Mouse (Mus musculus): ENCODE results near the gene Krt82. TPM values are rescaled to one million over a fixed set of nuclear protein-coding genes. Genes with fewer than 3 reads are reported as not detected.

Krt82 gene
- polyA plus RNA-seq, 2 experiments: not detected

DNA sequence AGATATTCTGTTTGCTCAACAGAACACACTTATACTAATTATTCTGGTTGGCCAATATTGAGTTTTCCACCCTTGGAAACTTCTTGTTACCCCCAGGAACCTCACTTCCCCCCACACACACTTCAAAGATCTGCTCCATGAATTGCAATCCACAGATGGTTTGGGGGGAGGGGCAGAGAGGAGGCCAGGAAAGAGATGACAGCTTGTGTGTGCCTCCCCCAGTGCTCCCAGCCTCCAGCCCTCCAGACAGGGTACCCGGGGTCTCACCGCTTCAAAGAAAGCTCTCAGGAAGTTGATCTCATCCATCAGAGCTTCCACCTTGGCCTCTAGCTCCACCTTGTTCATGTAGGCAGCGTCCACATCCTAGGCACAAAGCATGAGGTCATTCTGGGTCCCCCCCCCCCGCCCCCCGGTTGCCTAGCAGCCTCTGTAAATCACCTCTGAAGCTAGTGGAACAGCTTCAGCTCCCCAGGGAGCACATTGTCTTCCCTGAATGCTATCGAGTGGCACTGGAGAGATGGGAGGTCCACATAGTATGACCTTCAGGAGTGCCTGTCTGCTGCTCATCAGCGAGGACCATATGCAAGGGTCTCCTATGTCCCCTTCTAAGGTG is 7.7 kb upstream of the Krt82 start:
- DNase-seq (ENCODE audit: low read depth in 3 of 3, low spot score in 3 of 3) (no peak), ATAC-seq (ENCODE audit: insufficient read depth) (no peak)

DNA sequence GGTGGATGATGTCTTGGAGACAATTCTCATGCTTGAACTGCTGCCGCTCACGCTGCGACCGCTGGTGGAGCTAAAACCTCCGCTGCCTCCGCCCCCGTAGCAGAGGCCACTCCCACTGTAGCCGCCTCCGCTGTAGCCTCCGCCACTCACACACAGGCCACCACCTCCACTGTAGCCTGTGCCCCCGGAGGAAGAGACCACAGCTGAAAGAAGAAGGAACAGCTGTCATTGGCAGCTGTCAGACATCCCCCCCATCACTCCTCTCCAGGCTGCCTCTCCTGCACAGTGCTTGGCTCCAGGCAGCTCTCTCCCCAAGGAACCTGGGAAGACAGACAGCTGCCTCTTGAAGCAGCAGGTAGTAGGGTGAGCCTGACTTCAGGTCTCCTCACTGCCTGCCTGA is 2.7 kb upstream of the Krt82 start:
- ATAC-seq (ENCODE audit: insufficient read depth) (no peak), DNase-seq (ENCODE audit: low read depth in 3 of 3, low spot score in 3 of 3) (no peak)
- no peaks in the 10 kb centered on the region for H3K9me3 ChIP-seq (ENCODE audit: control insufficient read depth, low read length)
- H3K36me3 ChIP-seq (replicated peaks; ENCODE audit: control insufficient read depth, insufficient read depth, low read depth): no peaks in the 10 kb centered on the region
- H3K9ac ChIP-seq (replicated peaks): no peak overlapping the region
- H3K27me3 ChIP-seq (ENCODE audit: control insufficient read depth, insufficient read depth, low read length): no peaks in the 10 kb centered on the region
- H3K27ac ChIP-seq: no peak overlapping the region
- no peaks in the 10 kb centered on the region for H3K4me1 ChIP-seq (replicated peaks; ENCODE audit: control insufficient read depth in 2 of 2, insufficient read depth in 2 of 2, low read length in 1 of 2)
- no peak overlapping the region for H3K4me3 ChIP-seq (ENCODE audit: insufficient read depth in 1 of 2, low read depth in 2 of 2, low read length in 2 of 2)
- under 1% methylated on average over 11 of the region's 11 CpGs for WGBS (ENCODE audit: insufficient replicate concordance)
- H3K4me2 ChIP-seq (ENCODE audit: low read depth): no peak overlapping the region
- TF ChIP-seq CTCF (IDR thresholded peaks at IDR 0.05; ENCODE audit: low read depth) (no peak), EP300 (IDR thresholded peaks at IDR 0.05; ENCODE audit: low read depth) (no peak)

More for the DNA sequence above, 7.7 kb upstream of the Krt82 start:
- no peak overlapping the region for H3K27ac ChIP-seq
- no peaks in the 10 kb centered on the region for H3K4me1 ChIP-seq (replicated peaks; ENCODE audit: control insufficient read depth in 2 of 2, insufficient read depth in 2 of 2, low read length in 1 of 2)
- TF ChIP-seq CTCF (IDR thresholded peaks at IDR 0.05; ENCODE audit: low read depth): no peak
- no peak for TF ChIP-seq EP300 (IDR thresholded peaks at IDR 0.05; ENCODE audit: low read depth)
- no peak overlapping the region for H3K9ac ChIP-seq (replicated peaks)
- 13% methylated on average over 7 of the region's 7 CpGs for WGBS (ENCODE audit: insufficient replicate concordance)
- H3K4me2 ChIP-seq (ENCODE audit: low read depth): no peak overlapping the region
- no peaks in the 10 kb centered on the region for H3K27me3 ChIP-seq (ENCODE audit: control insufficient read depth, insufficient read depth, low read length)
- H3K4me3 ChIP-seq (ENCODE audit: insufficient read depth in 1 of 2, low read depth in 2 of 2, low read length in 2 of 2): no peak overlapping the region
- H3K36me3 ChIP-seq (replicated peaks; ENCODE audit: control insufficient read depth, insufficient read depth, low read depth): no peaks in the 10 kb centered on the region
- H3K9me3 ChIP-seq (ENCODE audit: control insufficient read depth, low read length): no peaks in the 10 kb centered on the region

DNA sequence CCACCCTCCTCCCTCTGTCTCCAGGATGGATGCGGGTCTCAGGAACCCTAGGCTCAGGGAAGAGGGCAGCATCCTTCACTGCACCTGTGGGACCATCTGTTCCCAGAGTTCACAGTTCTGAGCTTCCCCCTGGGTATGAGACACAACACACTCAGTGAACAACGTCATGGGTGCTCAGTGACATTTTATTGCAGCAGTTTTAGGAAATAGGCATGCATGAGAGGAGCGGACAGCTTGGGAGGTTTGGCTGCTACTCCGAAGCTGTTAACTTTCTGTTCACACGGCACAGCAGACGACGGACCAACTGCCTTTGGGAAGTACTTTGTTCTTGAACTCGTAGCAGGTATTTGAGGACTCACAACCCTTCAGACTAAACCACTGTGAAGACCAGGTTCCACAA is 1.7 kb upstream of the Krt82 start:
- Histone ChIP-seq H3K36me3 (replicated peaks; ENCODE audit: control insufficient read depth, insufficient read depth, low read depth) (no peaks in the 10 kb centered on the region), H3K4me2 (ENCODE audit: low read depth) (no peak overlapping the region), H3K27ac (no peak overlapping the region), H3K4me1 (replicated peaks; ENCODE audit: control insufficient read depth in 2 of 2, insufficient read depth in 2 of 2, low read length in 1 of 2) (no peaks in the 10 kb centered on the region), H3K9me3 (ENCODE audit: control insufficient read depth, low read length) (no peaks in the 10 kb centered on the region), H3K9ac (replicated peaks) (no peak overlapping the region), H3K27me3 (ENCODE audit: control insufficient read depth, insufficient read depth, low read length) (no peaks in the 10 kb centered on the region), H3K4me3 (ENCODE audit: insufficient read depth in 1 of 2, low read depth in 2 of 2, low read length in 2 of 2) (no peak overlapping the region)
- WGBS (ENCODE audit: insufficient replicate concordance): 65% methylated on average over 8 of the region's 8 CpGs
- DNase-seq (ENCODE audit: low read depth in 3 of 3, low spot score in 3 of 3) (no peak), ATAC-seq (ENCODE audit: insufficient read depth) (no peak)
- no peak for TF ChIP-seq EP300 (IDR thresholded peaks at IDR 0.05; ENCODE audit: low read depth)

DNA sequence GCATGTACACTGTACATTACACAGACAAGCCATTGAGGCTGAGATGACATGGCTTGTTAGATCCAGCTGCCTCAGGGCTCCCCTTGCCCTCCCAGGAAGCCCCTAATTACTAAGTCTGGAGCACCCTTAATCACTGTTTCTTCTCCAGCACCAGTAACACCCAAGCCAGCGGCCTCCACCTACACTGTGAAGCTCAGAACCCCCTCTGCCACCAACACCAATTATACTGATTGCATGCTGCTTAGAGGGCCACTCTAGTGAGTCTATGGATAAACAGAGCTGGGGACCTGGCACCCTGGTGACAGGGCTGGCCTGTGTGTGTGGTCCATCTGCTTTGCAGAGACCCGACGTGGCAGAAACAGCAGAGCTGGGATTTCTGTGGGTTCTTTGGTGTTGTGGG is 6.0 kb downstream of the Krt82 start:
- no peaks in the 10 kb centered on the region for H3K9me3 ChIP-seq (ENCODE audit: control insufficient read depth, low read length)
- H3K4me2 ChIP-seq (ENCODE audit: low read depth): no peak overlapping the region
- ATAC-seq (ENCODE audit: insufficient read depth) (no peak), DNase-seq (ENCODE audit: low read depth in 3 of 3, low spot score in 3 of 3) (no peak)
- no peaks in the 10 kb centered on the region for H3K27me3 ChIP-seq (ENCODE audit: control insufficient read depth, insufficient read depth, low read length)
- no peak overlapping the region for H3K9ac ChIP-seq (replicated peaks)
- no peak overlapping the region for H3K4me3 ChIP-seq (ENCODE audit: insufficient read depth in 1 of 2, low read depth in 2 of 2, low read length in 2 of 2)
- H3K36me3 ChIP-seq (replicated peaks; ENCODE audit: control insufficient read depth, insufficient read depth, low read depth): no peaks in the 10 kb centered on the region
- WGBS (ENCODE audit: insufficient replicate concordance): 65% methylated on average over 3 of the region's 3 CpGs
- H3K27ac ChIP-seq: no peak overlapping the region
- H3K4me1 ChIP-seq (replicated peaks; ENCODE audit: control insufficient read depth in 2 of 2, insufficient read depth in 2 of 2, low read length in 1 of 2): no peaks in the 10 kb centered on the region
- TF ChIP-seq CTCF (IDR thresholded peaks at IDR 0.05; ENCODE audit: low read depth) (no peak), EP300 (IDR thresholded peaks at IDR 0.05; ENCODE audit: low read depth) (no peak)

DNA sequence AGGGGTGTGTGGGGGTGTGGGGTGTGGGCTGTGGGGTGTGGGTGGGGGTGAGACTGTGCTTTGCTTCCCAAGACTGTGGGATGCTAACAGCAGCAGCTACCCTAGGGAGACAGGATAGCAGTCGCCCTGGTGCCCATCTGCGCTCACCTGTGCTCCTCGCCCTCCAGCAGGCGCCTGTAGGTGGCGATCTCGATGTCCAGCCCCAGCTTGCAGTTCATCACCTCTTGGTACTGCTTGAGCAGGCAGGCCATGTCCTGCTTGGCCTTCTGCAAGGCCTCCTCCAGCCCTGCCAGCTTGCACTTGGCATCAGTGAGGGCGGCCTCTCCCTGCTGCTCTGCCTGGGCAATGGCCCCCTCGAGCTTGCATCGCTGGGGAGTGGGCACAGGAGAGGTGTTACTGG is 7.9 kb downstream of the Krt82 start:
- WGBS (ENCODE audit: insufficient replicate concordance): 43% methylated on average over 9 of the region's 9 CpGs
- ATAC-seq (ENCODE audit: insufficient read depth) (no peak), DNase-seq (ENCODE audit: low read depth in 3 of 3, low spot score in 3 of 3) (no peak)

More for the DNA sequence above, 7.9 kb downstream of the Krt82 start:
- no peak overlapping the region for H3K4me2 ChIP-seq (ENCODE audit: low read depth)
- no peaks in the 10 kb centered on the region for H3K27me3 ChIP-seq (ENCODE audit: control insufficient read depth, insufficient read depth, low read length)
- no peaks in the 10 kb centered on the region for H3K4me1 ChIP-seq (replicated peaks; ENCODE audit: control insufficient read depth in 2 of 2, insufficient read depth in 2 of 2, low read length in 1 of 2)
- no peak overlapping the region for H3K27ac ChIP-seq
- H3K9me3 ChIP-seq (ENCODE audit: control insufficient read depth, low read length): no peaks in the 10 kb centered on the region
- TF ChIP-seq CTCF (IDR thresholded peaks at IDR 0.05; ENCODE audit: low read depth): peak; percentile 26; the same call in 1 of the 2 replicates
- no peak for TF ChIP-seq EP300 (IDR thresholded peaks at IDR 0.05; ENCODE audit: low read depth)
- H3K9ac ChIP-seq (replicated peaks): no peak overlapping the region
- H3K4me3 ChIP-seq (ENCODE audit: insufficient read depth in 1 of 2, low read depth in 2 of 2, low read length in 2 of 2): no peak overlapping the region
- no peaks in the 10 kb centered on the region for H3K36me3 ChIP-seq (replicated peaks; ENCODE audit: control insufficient read depth, insufficient read depth, low read depth)

All from liver, embryonic 14.5 days (tissue).